24 mouse cellular contexts compared by ENCODE assay signal in the genomic region with DNA sequence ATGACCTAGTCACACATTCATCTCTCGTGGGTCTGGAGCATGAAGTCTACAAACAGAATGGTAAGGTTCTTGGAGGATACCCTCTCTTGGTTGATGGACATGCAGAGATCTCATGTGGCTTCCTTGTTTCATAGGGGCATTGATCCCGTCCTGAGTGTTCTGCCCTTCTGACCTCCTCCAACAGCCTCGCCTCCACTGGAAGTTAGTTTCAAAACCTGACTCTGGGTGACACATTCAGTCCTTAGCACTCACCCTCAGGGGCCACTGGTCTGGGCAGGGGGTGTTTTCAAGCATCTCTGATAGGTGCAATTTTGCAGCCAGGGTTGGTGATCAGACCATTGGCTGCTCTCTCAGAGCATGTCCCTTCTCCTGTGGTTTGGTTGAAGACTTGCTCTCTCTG. TPM values are rescaled to one million over a fixed set of nuclear protein-coding genes. Genes with fewer than 3 reads are reported as not detected.
"Had no signal": no experiment of that assay in that cellular context is flagged by ENCODE, and none has a peak within 500 bp of the region (broad histone marks: within the 10 kb centered on the region; RNA-seq: fewer than 3 reads in every experiment).

No protein-coding gene starts in this region.

- H3K36me3 ChIP-seq: liver, embryonic 12.5 days; lung, embryonic 15.5 days; neural tube, embryonic 12.5 days; stomach, embryonic 15.5 days had no signal

- H3K4me3 ChIP-seq: liver, embryonic 12.5 days; lung, embryonic 15.5 days; neural tube, embryonic 12.5 days; stomach, embryonic 15.5 days had no signal

- H3K9me3 ChIP-seq: liver, embryonic 12.5 days; lung, embryonic 15.5 days; neural tube, embryonic 12.5 days; stomach, embryonic 15.5 days had no signal

- H3K27ac ChIP-seq: liver, embryonic 12.5 days; liver, embryonic 14.5 days; lung, embryonic 15.5 days; macrophage; neural tube, embryonic 12.5 days; stomach, embryonic 15.5 days; stomach, postnatal 0 days had no signal

- H3K4me2 ChIP-seq: liver, embryonic 12.5 days; lung, embryonic 15.5 days; neural tube, embryonic 12.5 days; stomach, embryonic 15.5 days had no signal

- H3K4me1 ChIP-seq: liver, embryonic 12.5 days; lung, embryonic 15.5 days; neural tube, embryonic 12.5 days; stomach, embryonic 15.5 days had no signal

- H3K27me3 ChIP-seq: lung, embryonic 15.5 days; stomach, embryonic 15.5 days had no signal

- DNase-seq: lung, adult 2 months; lung, postnatal 14 days; lung, postnatal 36 days; midbrain, embryonic 14.5 days; right cerebral cortex, postnatal 14 days; thymus, adult 2 months; thymus, postnatal 25 days; thymus, postnatal 4 days had no signal

- H3K9ac ChIP-seq: liver, embryonic 12.5 days; liver, embryonic 14.5 days; lung, embryonic 15.5 days; neural tube, embryonic 12.5 days; stomach, embryonic 15.5 days had no signal

RNA-seq across cellular contexts. Expression of gene Kcnk18, which starts 19.6 kb away (rescaled TPM):
- total RNA-seq: liver, adult 2 months; megakaryocyte progenitor cell, adult 5-6 weeks; monocyte, adult 5-6 weeks; neutrophil, adult 5-6 weeks had no signal
- polyA plus RNA-seq: liver, adult 2 months; liver, embryonic 12.5 days; liver, embryonic 14.5 days; liver, embryonic 16.5 days; lung, adult 2 months; lung, embryonic 15.5 days; macrophage; midbrain, embryonic 14.5 days; midbrain, embryonic 16.5 days; neural tube, embryonic 12.5 days; neural tube, embryonic 14.5 days; spleen, adult 2 months; stomach, embryonic 15.5 days; stomach, postnatal 0 days; thymus, adult 2 months; urinary bladder, adult 2 months had no signal
